Comparison of ENCODE assay signal across 23 mouse cellular contexts in the genomic region with DNA sequence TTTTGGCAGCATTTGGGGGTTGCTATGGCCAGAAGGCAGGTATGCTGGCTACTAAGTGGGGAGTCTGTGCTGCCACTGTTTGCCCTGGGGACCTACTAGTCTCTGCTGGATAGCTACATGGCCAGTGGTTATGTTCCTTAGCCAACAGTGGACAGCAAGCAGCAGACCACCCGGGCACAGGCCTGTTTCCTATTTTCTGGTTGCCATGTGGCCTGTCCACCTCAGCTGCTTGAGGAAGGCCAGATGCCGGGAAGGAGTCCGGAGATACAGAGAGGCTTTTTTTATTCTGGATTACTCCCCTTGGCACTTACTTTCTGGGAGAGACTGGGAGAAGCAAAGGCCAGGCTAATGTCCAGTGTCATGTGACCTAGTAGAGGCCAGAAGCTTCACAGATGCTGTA.
A peak's percentile ranks its signal among the peaks of the same experiment; 100 is the strongest.
DNase-seq lines count a peak whose midpoint lies in the region; ATAC-seq and TF ChIP-seq lines count a peak whose summit lies in the region.
"Had no signal": no experiment of that assay in that cellular context is flagged by ENCODE, and none has a peak within 500 bp of the region (broad histone marks: within the 10 kb centered on the region; RNA-seq: fewer than 3 reads in every experiment).

No protein-coding gene starts in this region.

- peak; percentile 23 to 26 for DNase-seq in heart, adult 2 months
- no peak for DNase-seq in heart, postnatal 25 days (ENCODE audit: low spot score)
- DNase-seq in embryo, embryonic 11 days, result peak; percentile 27
- DNase-seq in heart, embryonic 10.5 days (ENCODE audit: low spot score), result no peak
- DNase-seq in yolk sac, embryonic 10.5 days (ENCODE audit: low spot score), result peak; percentile 26
- DNase-seq in cerebellum, adult 9-10 months, result no peak
- DNase-seq: adrenal gland, adult 8-10 months; cerebellum, adult 8-10 months; gastrocnemius, postnatal 36 days; left cerebral cortex, postnatal 4 days; lung, adult 2 months; lung, postnatal 36 days; right cerebral cortex, postnatal 14 days; thymus, adult 18-20 months; thymus, postnatal 4 days had no signal

- no peak for TF ChIP-seq EP300 in heart, adult 2 months (IDR thresholded peaks at IDR 0.05; ENCODE audit: insufficient read depth, low read depth, low read length)

- no peak overlapping the region for H3K4me2 ChIP-seq in kidney, embryonic 14.5 days (replicated peaks; ENCODE audit: low read depth, low read length)
- H3K4me2 ChIP-seq: forebrain, embryonic 12.5 days; hindbrain, embryonic 13.5 days; intestine, embryonic 15.5 days; kidney, embryonic 15.5 days; liver, embryonic 11.5 days; neural tube, embryonic 15.5 days had no signal

- H3K4me1 ChIP-seq in heart, adult 2 months (ENCODE audit: control insufficient read depth, insufficient read depth, low read length), result peaks cover 11% of the 10 kb centered on the region
- H3K4me1 ChIP-seq in heart, embryonic 10.5 days, result peaks cover 25% of the 10 kb centered on the region
- no peaks in the 10 kb centered on the region for H3K4me1 ChIP-seq in kidney, embryonic 14.5 days (ENCODE audit: control insufficient read depth, insufficient read depth, low read length)
- H3K4me1 ChIP-seq: forebrain, embryonic 12.5 days; neural tube, embryonic 15.5 days had no signal

- no peak for ATAC-seq in kidney, embryonic 14.5 days (ENCODE audit: low FRiP score, low TSS enrichment)
- ATAC-seq: intestine, embryonic 15.5 days; midbrain, embryonic 16.5 days had no signal

- no peak for TF ChIP-seq CTCF in heart, adult 2 months (IDR thresholded peaks at IDR 0.05)

- H3K79me2 ChIP-seq in heart, adult 2 months (replicated peaks; ENCODE audit: control insufficient read depth, insufficient read depth, low read length), result no peaks in the 10 kb centered on the region

- no peaks in the 10 kb centered on the region for H3K9me3 ChIP-seq in heart, embryonic 10.5 days
- H3K9me3 ChIP-seq in kidney, embryonic 14.5 days (ENCODE audit: control insufficient read depth, low read length), result no peaks in the 10 kb centered on the region
- H3K9me3 ChIP-seq: forebrain, embryonic 12.5 days; hindbrain, embryonic 13.5 days; intestine, embryonic 15.5 days; kidney, embryonic 15.5 days; neural tube, embryonic 15.5 days had no signal

- H3K9ac ChIP-seq in heart, adult 2 months (ENCODE audit: low read depth, low read length), result no peak overlapping the region
- H3K9ac ChIP-seq in kidney, embryonic 14.5 days (ENCODE audit: low read depth, low read length), result no peak overlapping the region
- H3K9ac ChIP-seq: forebrain, embryonic 12.5 days; hindbrain, embryonic 13.5 days; intestine, embryonic 15.5 days; kidney, embryonic 15.5 days; neural tube, embryonic 15.5 days had no signal

- H3K4me3 ChIP-seq in heart, adult 2 months, result no peak overlapping the region
- no peak overlapping the region for H3K4me3 ChIP-seq in heart, embryonic 10.5 days
- H3K4me3 ChIP-seq in kidney, embryonic 14.5 days (ENCODE audit: low read length), result no peak overlapping the region
- H3K4me3 ChIP-seq: forebrain, embryonic 12.5 days; hindbrain, embryonic 13.5 days; intestine, embryonic 15.5 days; kidney, embryonic 15.5 days; neural tube, embryonic 15.5 days had no signal

- no peaks in the 10 kb centered on the region for H3K27me3 ChIP-seq in heart, adult 2 months (ENCODE audit: control insufficient read depth, insufficient read depth, low read length)
- H3K27me3 ChIP-seq in heart, embryonic 10.5 days (ENCODE audit: insufficient read depth, poor library complexity, severe bottlenecking), result no peaks in the 10 kb centered on the region
- no peaks in the 10 kb centered on the region for H3K27me3 ChIP-seq in kidney, embryonic 14.5 days (ENCODE audit: control insufficient read depth, insufficient read depth, low read length)
- H3K27me3 ChIP-seq: forebrain, embryonic 12.5 days; hindbrain, embryonic 13.5 days; intestine, embryonic 15.5 days; kidney, embryonic 15.5 days; neural tube, embryonic 15.5 days had no signal

- intact Hi-C loops in heart, adult 2 months (cut with DNase I), result no loop called here
- intact Hi-C loops in heart, postnatal 25 days (cut with DNase I), result loop anchor here (2.0 kb wide), 1 partner anchor 51 kb away; no protein-coding TSS in a partner anchor

- H3K27ac ChIP-seq in heart, adult 2 months, result no peak overlapping the region
- peak overlapping the region; percentile 44; the same call in 1 of the 2 replicates for H3K27ac ChIP-seq in heart, embryonic 10.5 days
- no peak overlapping the region for H3K27ac ChIP-seq in kidney, embryonic 14.5 days (ENCODE audit: low read depth, low read length)
- H3K27ac ChIP-seq: forebrain, embryonic 12.5 days; hindbrain, embryonic 13.5 days; intestine, embryonic 15.5 days; kidney, embryonic 15.5 days; neural tube, embryonic 15.5 days had no signal

- TF ChIP-seq POLR2A in heart, adult 2 months (IDR thresholded peaks at IDR 0.05; ENCODE audit: insufficient read depth, low read depth, low read length), result no peak

- H3K36me3 ChIP-seq in heart, adult 2 months (ENCODE audit: control insufficient read depth, insufficient read depth, low read length), result no peaks in the 10 kb centered on the region
- H3K36me3 ChIP-seq in heart, embryonic 10.5 days, result no peaks in the 10 kb centered on the region
- no peaks in the 10 kb centered on the region for H3K36me3 ChIP-seq in kidney, embryonic 14.5 days (ENCODE audit: control insufficient read depth, insufficient read depth, low read length)
- H3K36me3 ChIP-seq: forebrain, embryonic 12.5 days; hindbrain, embryonic 13.5 days; intestine, embryonic 15.5 days; kidney, embryonic 15.5 days; neural tube, embryonic 15.5 days had no signal

- WGBS in heart, adult 2 months, result 43% methylated on average over 3 of the region's 3 CpGs
- 35% methylated on average over 3 of the region's 3 CpGs for WGBS in heart, embryonic 10.5 days
- WGBS in kidney, embryonic 14.5 days, result 63% methylated on average over 3 of the region's 3 CpGs

Comparison
In these comparisons a context has a peak if more than half of its experiments do, and no peak if none do; other contexts are left out.
1. DNase-seq: peak in heart, adult 2 months (2 of 2), embryo, embryonic 11 days (single experiment) and yolk sac, embryonic 10.5 days (single experiment); none in heart, postnatal 25 days (single experiment), heart, embryonic 10.5 days (single experiment) and cerebellum, adult 9-10 months (single experiment).